ENCODE assay signal across 8 mouse cellular contexts in genomic region chr6:47920447-47921340, GRCm38 (mm10). TPM values are rescaled to one million over a fixed set of nuclear protein-coding genes. Genes with fewer than 3 reads are reported as not detected.
DNase-seq lines count a peak whose midpoint lies in the region; ATAC-seq and TF ChIP-seq lines count a peak whose summit lies in the region.

Zfp212 (plus strand) TSS chr6:47920476.

- H3K9me3 ChIP-seq in MEL (replicated peaks; ENCODE audit: insufficient read depth, low read length): no peaks in the 10 kb centered on the region
- H3K9me3 ChIP-seq in forebrain, embryonic 16.5 days (ENCODE audit: control insufficient read depth, low read length): no peaks in the 10 kb centered on the region
- H3K9me3 ChIP-seq in neural tube, embryonic 15.5 days (replicated peaks): no peaks in the 10 kb centered on the region

- under 1% methylated on average over 66 of the region's 67 CpGs for WGBS in forebrain, embryonic 16.5 days
- under 1% methylated on average over 66 of the region's 67 CpGs for WGBS in lung, adult 2 months
- under 1% methylated on average over 66 of the region's 67 CpGs for WGBS in neural tube, embryonic 15.5 days

- H3K4me2 ChIP-seq in forebrain, embryonic 16.5 days (ENCODE audit: low read length): peak within 1 kb of the TSS; percentile 81
- peak within 1 kb of the TSS; percentile 79 for H3K4me2 ChIP-seq in neural tube, embryonic 15.5 days

- H3K4me3 ChIP-seq in MEL (ENCODE audit: control insufficient read depth in 1 of 2, insufficient read depth in 1 of 2, low read depth in 2 of 2, low read length in 2 of 2): peak within 1 kb of the TSS; percentile 78 to 91
- peak within 1 kb of the TSS; percentile 81 for H3K4me3 ChIP-seq in forebrain, embryonic 16.5 days (replicated peaks; ENCODE audit: low read length)
- peak within 1 kb of the TSS; percentile 95 for H3K4me3 ChIP-seq in layer of hippocampus, adult 2 months
- H3K4me3 ChIP-seq in lung, adult 2 months (replicated peaks; ENCODE audit: extremely low read depth, low read depth, low read length): peak within 1 kb of the TSS; percentile 95
- H3K4me3 ChIP-seq in neural tube, embryonic 15.5 days (replicated peaks): peak within 1 kb of the TSS; percentile 97

- no peak for TF ChIP-seq EP300 in MEL (IDR thresholded peaks at IDR 0.05; ENCODE audit: low read depth in 1 of 2, low read length in 2 of 2)

- no peak for TF ChIP-seq RAD21 in MEL (IDR thresholded peaks at IDR 0.05; ENCODE audit: low read depth, low read length)

- H3K36me3 ChIP-seq in MEL (ENCODE audit: control insufficient read depth in 1 of 2, insufficient read depth in 2 of 2, low read length in 2 of 2): peaks cover 0 to 25% of the 10 kb centered on the region in 2 experiments; a peak in 3 of 4 replicates
- H3K36me3 ChIP-seq in forebrain, embryonic 16.5 days (ENCODE audit: control insufficient read depth, insufficient read depth): no peaks in the 10 kb centered on the region
- H3K36me3 ChIP-seq in neural tube, embryonic 15.5 days: no peaks in the 10 kb centered on the region

- peak; percentile 95 for DNase-seq in MEL (ENCODE audit: low read depth, low spot score)
- DNase-seq in cerebellum, adult 18-20 months: peak; percentile 90 to 92
- peak; percentile 75 for DNase-seq in heart, postnatal 25 days (ENCODE audit: low spot score)
- peak; percentile 84 to 90 for DNase-seq in layer of hippocampus, adult 2 months (ENCODE audit: low spot score in 2 of 2)
- peak; percentile 87 for DNase-seq in lung, adult 2 months
- DNase-seq in testis, postnatal 10 days (ENCODE audit: low spot score): peak; percentile 89

- peak within 1 kb of the TSS; percentile 93 for H3K9ac ChIP-seq in MEL (ENCODE audit: control insufficient read depth, low read depth, low read length, poor library complexity, severe bottlenecking)
- H3K9ac ChIP-seq in forebrain, embryonic 16.5 days (replicated peaks; ENCODE audit: low read depth, low read length): peak within 1 kb of the TSS; percentile 82
- H3K9ac ChIP-seq in neural tube, embryonic 15.5 days (replicated peaks): peak within 1 kb of the TSS; percentile 81

- ATAC-seq in forebrain, embryonic 16.5 days: peak; percentile 97
- peak; percentile 96 for ATAC-seq in neural tube, embryonic 15.5 days (ENCODE audit: low FRiP score)

- peak within 1 kb of the TSS; percentile 92 for H3K27ac ChIP-seq in MEL (ENCODE audit: control insufficient read depth, low read depth, low read length)
- H3K27ac ChIP-seq in forebrain, embryonic 16.5 days (ENCODE audit: low read length): peak within 1 kb of the TSS; percentile 96
- H3K27ac ChIP-seq in layer of hippocampus, adult 2 months: peak within 1 kb of the TSS; percentile 98
- H3K27ac ChIP-seq in neural tube, embryonic 15.5 days (replicated peaks): peak within 1 kb of the TSS; percentile 97

- H3K4me1 ChIP-seq in MEL (ENCODE audit: control insufficient read depth in 1 of 2, insufficient read depth in 2 of 2, low read length in 2 of 2): peaks cover 11 to 27% of the 10 kb centered on the region in 2 experiments; a peak in 3 of 4 replicates
- peaks cover 12% of the 10 kb centered on the region for H3K4me1 ChIP-seq in forebrain, embryonic 16.5 days (replicated peaks; ENCODE audit: control insufficient read depth, insufficient read depth, low read length)
- peaks cover 11% of the 10 kb centered on the region for H3K4me1 ChIP-seq in lung, adult 2 months (ENCODE audit: control insufficient read depth, insufficient read depth, low read length)
- H3K4me1 ChIP-seq in neural tube, embryonic 15.5 days: peaks cover 20% of the 10 kb centered on the region

- peak in 2 of 3 experiments; percentile 69 to 71; a peak in 4 of 6 replicates for TF ChIP-seq CTCF in MEL (IDR thresholded peaks at IDR 0.05 in 2 of 3, conservative IDR thresholded peaks at IDR 0.05 in 1 of 3; ENCODE audit: control insufficient read depth in 1 of 3, insufficient read depth in 1 of 3, low read depth in 2 of 3, low read length in 3 of 3, poor library complexity in 1 of 3, severe bottlenecking in 1 of 3)
- peak; percentile 80 for TF ChIP-seq CTCF in layer of hippocampus, adult 2 months (conservative IDR thresholded peaks at IDR 0.05)
- peak; percentile 52 for TF ChIP-seq CTCF in lung, adult 2 months (IDR thresholded peaks at IDR 0.05; ENCODE audit: insufficient read depth, low read length)

- TF ChIP-seq POLR2A in MEL (IDR thresholded peaks at IDR 0.05; ENCODE audit: control insufficient read depth in 1 of 2, insufficient read depth in 1 of 2, low read depth in 1 of 2, low read length in 2 of 2, poor library complexity in 1 of 2): peak; percentile 75 to 80
- TF ChIP-seq POLR2A in lung, adult 2 months (IDR thresholded peaks at IDR 0.05; ENCODE audit: borderline replicate concordance, extremely low read depth, low read depth, low read length): peak; percentile 81

- no peaks in the 10 kb centered on the region for H3K27me3 ChIP-seq in MEL (ENCODE audit: control insufficient read depth in 1 of 2, insufficient read depth in 2 of 2, low read length in 2 of 2)
- H3K27me3 ChIP-seq in forebrain, embryonic 16.5 days (replicated peaks; ENCODE audit: control insufficient read depth, insufficient read depth, low read length): no peaks in the 10 kb centered on the region
- H3K27me3 ChIP-seq in neural tube, embryonic 15.5 days (replicated peaks): no peaks in the 10 kb centered on the region

- H3K79me2 ChIP-seq in MEL (ENCODE audit: control insufficient read depth, insufficient read depth, low read length, poor library complexity): peaks cover 31% of the 10 kb centered on the region

- intact Hi-C loops in heart, postnatal 25 days (cut with DNase I): loop anchor here (2.0 kb wide), 3 partner anchors 32 to 86 kb away; partner anchors contain the start of genes Zfp282, Zfp398 and Zfp956

TF ChIP-seq in MEL, 35 proteins besides CTCF, POLR2A, EP300 and RAD21 (continues in another document):
- TF ChIP-seq USF2 (IDR thresholded peaks at IDR 0.05; ENCODE audit: borderline replicate concordance in 1 of 2, insufficient read depth in 1 of 2, low read depth in 1 of 2, low read length in 2 of 2) (no peak), E2F4 (IDR thresholded peaks at IDR 0.05; ENCODE audit: borderline replicate concordance, low read depth, low read length) (no peak), MAX (IDR thresholded peaks at IDR 0.05; ENCODE audit: low read length) (no peak), MAFK (IDR thresholded peaks at IDR 0.05; ENCODE audit: borderline replicate concordance, low read depth, low read length) (no peak), MAZ (IDR thresholded peaks at IDR 0.05; ENCODE audit: low read depth, low read length) (no peak), JUND (IDR thresholded peaks at IDR 0.05; ENCODE audit: low read depth, low read length) (no peak), CHD2 (IDR thresholded peaks at IDR 0.05; ENCODE audit: low read length) (no peak), TBP (IDR thresholded peaks at IDR 0.05; ENCODE audit: low read depth, low read length) (0 out of 2 replicates have a peak, but pooled peaks have one; percentile 58), SIN3A (IDR thresholded peaks at IDR 0.05; ENCODE audit: low read length) (peak; percentile 67; the same call in 1 of the 2 replicates), HCFC1 (IDR thresholded peaks at IDR 0.05; ENCODE audit: low read depth, low read length) (peak; percentile 88), POLR2AphosphoS5 (IDR thresholded peaks at IDR 0.05; ENCODE audit: borderline replicate concordance, low read depth, low read length) (no peak), ETS1 (IDR thresholded peaks at IDR 0.05; ENCODE audit: low read depth, low read length) (no peak), NELFE (IDR thresholded peaks at IDR 0.05; ENCODE audit: low read depth, low read length) (peak; percentile 64; the same call in 1 of the 2 replicates), ZKSCAN1 (IDR thresholded peaks at IDR 0.05; ENCODE audit: low read depth, low read length) (no peak), TCF12 (IDR thresholded peaks at IDR 0.05; ENCODE audit: low read depth, low read length) (peak; percentile 56), ELF1 (IDR thresholded peaks at IDR 0.05; ENCODE audit: low read depth, low read length) (no peak), NRF1 (IDR thresholded peaks at IDR 0.05; ENCODE audit: insufficient read depth, low read depth, low read length, poor library complexity, severe bottlenecking) (no peak), UBTF (IDR thresholded peaks at IDR 0.05; ENCODE audit: borderline replicate concordance, insufficient read depth, low read depth, low read length) (peak; percentile 92; the same call in 1 of the 2 replicates), ZC3H11A (IDR thresholded peaks at IDR 0.05; ENCODE audit: low read depth, low read length) (no peak), KAT2A (conservative IDR thresholded peaks at IDR 0.05; ENCODE audit: low read depth, low read length) (no peak; the same call in 1 of the 2 replicates), MXI1 (IDR thresholded peaks at IDR 0.05; ENCODE audit: low read depth, low read length) (peak; percentile 74; the same call in 1 of the 2 replicates), GATA1 (IDR thresholded peaks at IDR 0.05; ENCODE audit: low read depth, low read length) (no peak), GABPA (IDR thresholded peaks at IDR 0.05; ENCODE audit: low read depth, low read length) (no peak; the same call in 1 of the 2 replicates), MEF2A (IDR thresholded peaks at IDR 0.05; ENCODE audit: extremely low read depth, insufficient replicate concordance, low read depth, low read length, poor library complexity, severe bottlenecking) (no peak), BHLHE40 (IDR thresholded peaks at IDR 0.05; ENCODE audit: borderline replicate concordance, low read depth, low read length) (no peak), TAL1 (IDR thresholded peaks at IDR 0.05; ENCODE audit: low read length) (no peak), MYB (IDR thresholded peaks at IDR 0.05; ENCODE audit: low read depth, low read length) (no peak), SMC3 (IDR thresholded peaks at IDR 0.05; ENCODE audit: low read depth, low read length) (no peak; the same call in 1 of the 2 replicates), ZNF384 (IDR thresholded peaks at IDR 0.05; ENCODE audit: low read depth, low read length) (no peak), RCOR1 (IDR thresholded peaks at IDR 0.05; ENCODE audit: low read depth, low read length) (no peak)

RNA-seq across cellular contexts. Expression of gene Zfp212, which starts in this region (rescaled TPM):
- 7.1 and 7.4 TPM in 2 replicates for total RNA-seq in MEL (2012; rRNA removed)
- 10 to 100 TPM in 1 of 2 experiments, not detected in 1; 17.5 TPM for polyA plus RNA-seq in MEL (2012; ENCODE audit: insufficient read depth in 1 of 2, insufficient read length in 2 of 2, low read depth in 1 of 2, low replicate concordance in 2 of 2, missing spikeins in 1 of 2)
- polyA plus RNA-seq in forebrain, embryonic 16.5 days (2015; fragmentation: Nextera tagmentation; extraction: Ambion mirVana): 21.0 and 22.1 TPM in 2 replicates
- total RNA-seq in heart, postnatal 25 days (2021): 10 to 100 TPM in 1 of 2 experiments, 1 to 10 TPM in 1; 8.6 to 10.4 TPM
- 10 to 100 TPM; 20.6 to 22.0 TPM for total RNA-seq in layer of hippocampus, adult 2 months (2021)
- polyA plus RNA-seq in lung, adult 2 months (2012; rRNA removed): 11.6 and 12.1 TPM in 2 replicates
- polyA plus RNA-seq in neural tube, embryonic 15.5 days (2015; fragmentation: Nextera tagmentation; extraction: Ambion mirVana): 15.5 and 16.1 TPM in 2 replicates

Comparison
In these comparisons a context has a peak if more than half of its experiments do, and no peak if none do; other contexts are left out.
1. Peak in every context shown above with its lines: DNase-seq, ATAC-seq, H3K4me3 ChIP-seq and H3K27ac ChIP-seq.